Mouse (Mus musculus): ENCODE measurements around the gene Kdm6b. TPM values are rescaled to one million over a fixed set of nuclear protein-coding genes. Genes with fewer than 3 reads are reported as not detected.
A peak's percentile ranks its signal among the peaks of the same experiment; 100 is the strongest.

The Kdm6b gene
- polyA plus RNA-seq, 1 experiment from 2014 or later: 52.8 TPM

GRCm38 (mm10) chr11:69401210-69401637 lies 12.3 kb downstream of the Kdm6b start:
- Histone ChIP-seq H3K36me3 (ENCODE audit: control insufficient read depth, insufficient read depth) (peaks cover 58% of the 10 kb centered on the region), H3K9me3 (ENCODE audit: control insufficient read depth, low read length) (no peaks in the 10 kb centered on the region), H3K27me3 (replicated peaks; ENCODE audit: control insufficient read depth, insufficient read depth, low read length) (no peaks in the 10 kb centered on the region), H3K9ac (replicated peaks; ENCODE audit: low read depth, low read length) (no peak overlapping the region), H3K4me3 (replicated peaks; ENCODE audit: low read length) (no peak overlapping the region), H3K4me2 (ENCODE audit: low read length) (no peak overlapping the region), H3K4me1 (replicated peaks; ENCODE audit: control insufficient read depth, insufficient read depth, low read length) (peaks cover 15% of the 10 kb centered on the region), H3K27ac (ENCODE audit: low read length) (no peak overlapping the region)
- 11% methylated on average over 22 of the region's 22 CpGs for WGBS
- ATAC-seq: peak; percentile 67

GRCm38 (mm10) chr11:69400083-69400850 lies 13.2 kb downstream of the Kdm6b start:
- no peaks in the 10 kb centered on the region for H3K27me3 ChIP-seq (replicated peaks; ENCODE audit: control insufficient read depth, insufficient read depth, low read length)
- peaks cover 17% of the 10 kb centered on the region for H3K4me1 ChIP-seq (replicated peaks; ENCODE audit: control insufficient read depth, insufficient read depth, low read length)
- H3K27ac ChIP-seq (ENCODE audit: low read length): no peak overlapping the region
- H3K36me3 ChIP-seq (ENCODE audit: control insufficient read depth, insufficient read depth): peaks cover 50% of the 10 kb centered on the region
- ATAC-seq: no peak
- 75% methylated on average over 25 of the region's 25 CpGs for WGBS
- no peaks in the 10 kb centered on the region for H3K9me3 ChIP-seq (ENCODE audit: control insufficient read depth, low read length)
- no peak overlapping the region for H3K9ac ChIP-seq (replicated peaks; ENCODE audit: low read depth, low read length)
- H3K4me3 ChIP-seq (replicated peaks; ENCODE audit: low read length): no peak overlapping the region
- no peak overlapping the region for H3K4me2 ChIP-seq (ENCODE audit: low read length)

- Histone ChIP-seq H3K4me3 (replicated peaks; ENCODE audit: low read length) (no peak overlapping the region), H3K27me3 (replicated peaks; ENCODE audit: control insufficient read depth, insufficient read depth, low read length) (no peaks in the 10 kb centered on the region), H3K4me2 (ENCODE audit: low read length) (no peak overlapping the region), H3K9ac (replicated peaks; ENCODE audit: low read depth, low read length) (no peak overlapping the region), H3K36me3 (ENCODE audit: control insufficient read depth, insufficient read depth) (peaks cover 44% of the 10 kb centered on the region), H3K9me3 (ENCODE audit: control insufficient read depth, low read length) (no peaks in the 10 kb centered on the region), H3K27ac (ENCODE audit: low read length) (no peak overlapping the region), H3K4me1 (replicated peaks; ENCODE audit: control insufficient read depth, insufficient read depth, low read length) (peaks cover 19% of the 10 kb centered on the region)
- no peak for ATAC-seq
- 24% methylated on average over 66 of the region's 66 CpGs for WGBS
These were observed 14.0 kb downstream of the Kdm6b start for GRCm38 (mm10) chr11:69399201-69400082.

GRCm38 (mm10) chr11:69398486-69399200 lies 14.8 kb downstream of the Kdm6b start:
- H3K4me1 ChIP-seq (replicated peaks; ENCODE audit: control insufficient read depth, insufficient read depth, low read length): peaks cover 23% of the 10 kb centered on the region
- ATAC-seq: no peak
- no peaks in the 10 kb centered on the region for H3K27me3 ChIP-seq (replicated peaks; ENCODE audit: control insufficient read depth, insufficient read depth, low read length)
- H3K9ac ChIP-seq (replicated peaks; ENCODE audit: low read depth, low read length): no peak overlapping the region
- H3K9me3 ChIP-seq (ENCODE audit: control insufficient read depth, low read length): no peaks in the 10 kb centered on the region
- H3K4me3 ChIP-seq (replicated peaks; ENCODE audit: low read length): no peak overlapping the region
- 25% methylated on average over 21 of the region's 21 CpGs for WGBS
- H3K27ac ChIP-seq (ENCODE audit: low read length): no peak overlapping the region
- H3K4me2 ChIP-seq (ENCODE audit: low read length): no peak overlapping the region
- H3K36me3 ChIP-seq (ENCODE audit: control insufficient read depth, insufficient read depth): peaks cover 37% of the 10 kb centered on the region

GRCm38 (mm10) chr11:69398059-69398458 lies 15.4 kb downstream of the Kdm6b start, which contains the start of gene Tmem88:
Tmem88 (minus strand) TSS chr11:69398234.
- ATAC-seq: no peak
- no peak within 1 kb of the TSS for H3K27ac ChIP-seq (ENCODE audit: low read length)
- H3K36me3 ChIP-seq (ENCODE audit: control insufficient read depth, insufficient read depth): peaks cover 31% of the 10 kb centered on the region
- WGBS: 12% methylated on average over 14 of the region's 16 CpGs
- no peak within 1 kb of the TSS for H3K4me2 ChIP-seq (ENCODE audit: low read length)
- peak within 1 kb of the TSS; percentile 22; the same call in 1 of the 2 replicates for H3K9ac ChIP-seq (replicated peaks; ENCODE audit: low read depth, low read length)
- no peaks in the 10 kb centered on the region for H3K27me3 ChIP-seq (replicated peaks; ENCODE audit: control insufficient read depth, insufficient read depth, low read length)
- no peaks in the 10 kb centered on the region for H3K9me3 ChIP-seq (ENCODE audit: control insufficient read depth, low read length)
- peaks cover 23% of the 10 kb centered on the region for H3K4me1 ChIP-seq (replicated peaks; ENCODE audit: control insufficient read depth, insufficient read depth, low read length)
- no peak within 1 kb of the TSS; the same call in 1 of the 2 replicates for H3K4me3 ChIP-seq (replicated peaks; ENCODE audit: low read length)

GRCm38 (mm10) chr11:69397581-69398057 lies 15.9 kb downstream of the Kdm6b start:
- 14% methylated on average over 24 of the region's 24 CpGs for WGBS
- H3K4me1 ChIP-seq (replicated peaks; ENCODE audit: control insufficient read depth, insufficient read depth, low read length): peaks cover 23% of the 10 kb centered on the region
- H3K27me3 ChIP-seq (replicated peaks; ENCODE audit: control insufficient read depth, insufficient read depth, low read length): no peaks in the 10 kb centered on the region
- no peak overlapping the region; the same call in 1 of the 2 replicates for H3K4me3 ChIP-seq (replicated peaks; ENCODE audit: low read length)
- ATAC-seq: no peak
- no peak overlapping the region for H3K27ac ChIP-seq (ENCODE audit: low read length)
- H3K36me3 ChIP-seq (ENCODE audit: control insufficient read depth, insufficient read depth): peaks cover 29% of the 10 kb centered on the region
- H3K9me3 ChIP-seq (ENCODE audit: control insufficient read depth, low read length): no peaks in the 10 kb centered on the region
- H3K9ac ChIP-seq (replicated peaks; ENCODE audit: low read depth, low read length): peak overlapping the region; percentile 22; the same call in 1 of the 2 replicates
- H3K4me2 ChIP-seq (ENCODE audit: low read length): no peak overlapping the region

- Histone ChIP-seq H3K9me3 (ENCODE audit: control insufficient read depth, low read length) (no peaks in the 10 kb centered on the region), H3K27ac (ENCODE audit: low read length) (no peak overlapping the region), H3K27me3 (replicated peaks; ENCODE audit: control insufficient read depth, insufficient read depth, low read length) (no peaks in the 10 kb centered on the region), H3K4me1 (replicated peaks; ENCODE audit: control insufficient read depth, insufficient read depth, low read length) (peaks cover 23% of the 10 kb centered on the region), H3K9ac (replicated peaks; ENCODE audit: low read depth, low read length) (0 out of 2 replicates have a peak overlapping the region, but pooled peaks have one; percentile 14), H3K4me2 (ENCODE audit: low read length) (peak overlapping the region; percentile 78), H3K4me3 (replicated peaks; ENCODE audit: low read length) (no peak overlapping the region), H3K36me3 (ENCODE audit: control insufficient read depth, insufficient read depth) (peaks cover 23% of the 10 kb centered on the region)
- no peak for ATAC-seq
- WGBS: 26% methylated on average over 11 of the region's 11 CpGs
These were observed 16.7 kb downstream of the Kdm6b start for GRCm38 (mm10) chr11:69396772-69397171.

- Histone ChIP-seq H3K9me3 (ENCODE audit: control insufficient read depth, low read length) (no peaks in the 10 kb centered on the region), H3K27ac (ENCODE audit: low read length) (peak overlapping the region; percentile 99), H3K4me3 (replicated peaks; ENCODE audit: low read length) (peak overlapping the region; percentile 65), H3K4me2 (ENCODE audit: low read length) (peak overlapping the region; percentile 78), H3K27me3 (replicated peaks; ENCODE audit: control insufficient read depth, insufficient read depth, low read length) (no peaks in the 10 kb centered on the region), H3K36me3 (ENCODE audit: control insufficient read depth, insufficient read depth) (peaks cover 13% of the 10 kb centered on the region), H3K9ac (replicated peaks; ENCODE audit: low read depth, low read length) (peak overlapping the region; percentile 97), H3K4me1 (replicated peaks; ENCODE audit: control insufficient read depth, insufficient read depth, low read length) (peaks cover 18% of the 10 kb centered on the region)
- under 1% methylated on average over 48 of the region's 48 CpGs for WGBS
- peak; percentile 94 for ATAC-seq
These were observed 17.7 kb downstream of the Kdm6b start for GRCm38 (mm10) chr11:69395634-69396373.

All from forebrain, embryonic 16.5 days (tissue).